Mouse (Mus musculus): ENCODE measurements at regions not wholly inside any gene's neighbourhood (a gene's known extent, or its start where the extent isn't known, plus 50 kb on each side); places are given as distances from the start of the nearest gene placed in this dataset.
"Not testable (repeated sequence)": the region's sequence is repeated elsewhere in the genome, so short reads cannot be mapped to it uniquely, and the experiment has no call there.

GRCm38 (mm10) chr8:71026424-71026890, 120.7 kb downstream of the Map1s start:
- peak; percentile 91 for ATAC-seq (replicated peaks)
- H3K4me1 ChIP-seq; H3K27ac ChIP-seq; H3K9me3 ChIP-seq; H3K9ac ChIP-seq; H3K36me3 ChIP-seq (replicated peaks); H3K27me3 ChIP-seq (replicated peaks): not testable (repeated sequence)
- Histone ChIP-seq H3K4me2 (peak overlapping the region; percentile 43), H3K4me3 (peak overlapping the region; percentile 30)
- WGBS, result 3% methylated on average over 17 of the region's 17 CpGs

GRCm38 (mm10) chr8:71028564-71028963, 122.8 kb downstream of the Map1s start:
- H3K9me3 ChIP-seq; H3K9ac ChIP-seq; H3K4me2 ChIP-seq; ATAC-seq (replicated peaks); H3K4me1 ChIP-seq; H3K4me3 ChIP-seq; H3K27ac ChIP-seq; H3K36me3 ChIP-seq (replicated peaks); H3K27me3 ChIP-seq (replicated peaks): not testable (repeated sequence)
- 88% methylated on average over 2 of the region's 2 CpGs for WGBS

Data from midbrain, embryonic 15.5 days (tissue).